Mouse (Mus musculus) midbrain, embryonic 16.5 days (tissue): ENCODE measurements around the gene Dctpp1. TPM values are rescaled to one million over a fixed set of nuclear protein-coding genes. Genes with fewer than 3 reads are reported as not detected.
A peak's percentile ranks its signal among the peaks of the same experiment; 100 is the strongest.

Experiments
- ATAC-seq: fragments of 200-750 bp; cut with Nextera tagmentation; 2 replicates; pipeline ENCODE4 v1.8.0; 2017; ENCODE audit warnings: moderate TSS enrichment
- H3K27ac ChIP-seq: fragments of 300-500 bp; sonication (generic); 2 replicates; pipeline ENCODE4 v1.5.1; 2014; ENCODE audit warnings: mild to moderate bottlenecking, low read length, mixed read lengths
- H3K27me3 ChIP-seq: fragments of 300-500 bp; sonication (generic); 2 replicates; pipeline ENCODE4 v1.6.1; 2014; ENCODE audit warnings: low read depth, low read length, mixed read lengths; ENCODE audit not compliant: control insufficient read depth, insufficient read depth
- H3K36me3 ChIP-seq: fragments of 300-500 bp; sonication (generic); 2 replicates; pipeline ENCODE4 v1.6.1; 2014; ENCODE audit warnings: mild to moderate bottlenecking, low read length, moderate library complexity, mixed read lengths; ENCODE audit not compliant: control insufficient read depth, insufficient read depth
- H3K4me1 ChIP-seq: fragments of 300-500 bp; sonication (generic); 2 replicates; pipeline ENCODE4 v1.6.1; 2014; ENCODE audit warnings: mild to moderate bottlenecking, low read length, mixed read lengths; ENCODE audit not compliant: control insufficient read depth, insufficient read depth
- H3K4me2 ChIP-seq: fragments of 300-500 bp; sonication (generic); 2 replicates; pipeline ENCODE4 v1.6.1; 2014; ENCODE audit warnings: mild to moderate bottlenecking, low read length, mixed read lengths
- H3K4me3 ChIP-seq: fragments of 300-500 bp; sonication (generic); 2 replicates; pipeline ENCODE4 v1.5.1; 2014; ENCODE audit warnings: low read depth, mild to moderate bottlenecking, low read length, moderate library complexity, mixed read lengths
- H3K9ac ChIP-seq: fragments of 300-500 bp; sonication (generic); 2 replicates; pipeline ENCODE4 v1.6.1; 2014; ENCODE audit warnings: low read depth, low read length, mixed read lengths
- H3K9me3 ChIP-seq: fragments of 300-500 bp; sonication (generic); replicated peaks from 2 replicates; pipeline ENCODE4 v1.6.1; 2014; ENCODE audit warnings: mild to moderate bottlenecking, low read length, mixed read lengths; ENCODE audit not compliant: control insufficient read depth, poor library complexity, severe bottlenecking
- WGBS: fragments of 180-500 bp; shearing (Covaris S2); extraction: QIAGEN DNeasy Blood & Tissue Kit; methylation state at CpG from one replicate; pipeline ENCODE4 v1.1.7; 2014; 5-methylcytosine and 5-hydroxymethylcytosine counted together
- polyA plus RNA-seq: library from polyadenylated mRNA; unstranded; fragments of >200 nt; fragmentation: Nextera tagmentation; extraction: Ambion mirVana; gene quantifications from 2 replicates; pipeline ENCODE4 v1.2.1, GENCODE M21; 2015

Dctpp1 gene
- polyA plus RNA-seq, 1 experiment from 2014 or later = 120 TPM

- 0 out of 2 replicates have a peak, but pooled peaks cover 2% of the 10 kb centered on the region for H3K36me3 ChIP-seq
- peak within 1 kb of the TSS; percentile 95 for H3K9ac ChIP-seq
- H3K4me1 ChIP-seq = peaks cover 22% of the 10 kb centered on the region
- no peaks in the 10 kb centered on the region for H3K27me3 ChIP-seq
- 2% methylated on average over 51 of the region's 56 CpGs for WGBS
- H3K9me3 ChIP-seq = no peaks in the 10 kb centered on the region
- H3K4me3 ChIP-seq = peak within 1 kb of the TSS; percentile 74
- peak; percentile 95 for ATAC-seq
- peak within 1 kb of the TSS; percentile 82 for H3K27ac ChIP-seq
- peak within 1 kb of the TSS; percentile 88 for H3K4me2 ChIP-seq
Observed at GRCm38 (mm10) chr7:127243870-127244657, 16.4 kb downstream of the Dctpp1 start, which contains the start of gene Zfp771. Gene Zfp771 (plus strand): TSS chr7:127244274.

DNA sequence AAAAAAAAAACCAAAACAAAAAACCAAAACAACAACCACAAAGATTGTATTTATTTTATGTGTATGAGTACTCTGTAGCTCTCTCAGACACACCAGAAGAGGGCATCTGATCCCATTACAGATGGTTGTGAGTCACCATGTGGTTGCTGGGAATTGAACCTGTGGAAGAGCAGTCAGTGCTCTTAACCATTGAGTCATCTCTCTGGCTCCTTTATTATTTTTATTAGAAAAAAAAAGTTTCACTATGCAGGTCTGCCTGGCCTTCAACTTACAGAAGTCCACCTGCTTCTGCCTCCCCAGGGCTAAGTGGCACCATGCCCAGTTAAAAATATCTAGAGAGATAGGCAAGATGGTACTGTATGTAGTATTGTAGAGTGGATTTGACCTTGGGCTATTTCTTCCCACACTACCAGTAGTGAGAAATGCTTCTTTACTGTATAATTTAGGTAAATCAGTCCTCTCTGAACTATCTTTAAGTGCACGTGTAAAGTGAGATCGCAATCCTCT is 17.1 kb downstream of the Dctpp1 start:
- H3K36me3 ChIP-seq = 0 out of 2 replicates have a peak, but pooled peaks cover 2% of the 10 kb centered on the region
- WGBS = 40% methylated on average over 2 of the region's 2 CpGs

GRCm38 (mm10) chr7:127234777-127235176 is 25.7 kb downstream of the Dctpp1 start:
- Histone ChIP-seq H3K9ac (no peak overlapping the region), H3K27me3 (no peaks in the 10 kb centered on the region), H3K9me3 (no peaks in the 10 kb centered on the region), H3K4me2 (no peak overlapping the region), H3K4me3 (no peak overlapping the region), H3K4me1 (peaks cover 34% of the 10 kb centered on the region), H3K27ac (no peak overlapping the region), H3K36me3 (peaks cover 32% of the 10 kb centered on the region)
- WGBS = 96% methylated on average over 2 of the region's 2 CpGs
- ATAC-seq = no peak

More for the DNA sequence above, 17.1 kb downstream of the Dctpp1 start:
- peaks cover 22% of the 10 kb centered on the region for H3K4me1 ChIP-seq
- peak overlapping the region; percentile 88 for H3K4me2 ChIP-seq
- H3K9me3 ChIP-seq = no peaks in the 10 kb centered on the region
- peak overlapping the region; percentile 95 for H3K9ac ChIP-seq
- no peak for ATAC-seq
- H3K27me3 ChIP-seq = no peaks in the 10 kb centered on the region
- peak overlapping the region; percentile 74 for H3K4me3 ChIP-seq
- H3K27ac ChIP-seq = peak overlapping the region; percentile 82

DNA sequence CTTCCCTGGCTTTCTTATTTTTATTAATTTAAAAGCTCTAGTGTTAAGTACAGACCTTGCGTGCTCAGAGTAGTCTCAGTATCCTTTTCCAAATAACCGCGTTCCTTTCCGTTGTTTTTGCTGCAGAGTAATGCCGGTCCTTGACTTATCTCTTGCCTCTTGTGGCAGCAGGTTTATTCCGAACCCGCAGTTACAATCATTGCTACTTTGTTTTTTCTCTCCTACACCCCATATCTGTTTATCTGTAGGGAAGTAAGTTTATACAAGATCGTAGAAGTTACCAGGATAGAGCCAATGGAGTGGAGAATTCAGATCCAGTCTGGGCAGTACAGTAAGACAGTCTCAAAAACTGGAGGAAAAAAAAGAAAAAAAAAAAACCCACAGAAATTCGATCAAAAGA is 26.7 kb downstream of the Dctpp1 start:
- Histone ChIP-seq H3K27me3 (no peaks in the 10 kb centered on the region), H3K36me3 (peaks cover 30% of the 10 kb centered on the region), H3K4me2 (peak overlapping the region; percentile 90), H3K9ac (peak overlapping the region; percentile 99), H3K27ac (peak overlapping the region; percentile 99), H3K9me3 (no peaks in the 10 kb centered on the region), H3K4me1 (peaks cover 38% of the 10 kb centered on the region), H3K4me3 (peak overlapping the region; percentile 96)
- ATAC-seq = no peak
- WGBS = 5% methylated on average over 9 of the region's 9 CpGs

DNA sequence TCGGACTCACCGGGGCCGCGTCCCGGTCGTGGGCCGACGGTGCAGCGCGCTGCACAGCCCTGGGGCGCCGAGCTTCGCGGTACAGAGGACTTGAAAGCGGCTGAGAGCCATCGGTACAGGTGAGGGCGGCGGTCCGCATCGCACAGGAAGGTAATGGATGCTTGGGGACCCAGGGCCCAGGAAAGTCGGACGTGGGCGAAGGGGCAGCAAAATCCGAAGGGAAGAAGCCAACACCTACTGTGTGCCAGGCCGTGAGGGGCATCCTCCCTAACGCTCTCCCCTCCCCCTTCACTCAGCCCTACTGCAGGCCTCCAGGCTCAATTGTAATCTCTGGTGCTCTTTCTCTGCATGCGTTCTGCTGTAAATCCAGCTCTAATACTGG is 27.1 kb downstream of the Dctpp1 start:
- ATAC-seq = peak; percentile 50
- H3K4me2 ChIP-seq = peak overlapping the region; percentile 90
- H3K4me1 ChIP-seq = peaks cover 38% of the 10 kb centered on the region
- peak overlapping the region; percentile 96 for H3K4me3 ChIP-seq
- no peaks in the 10 kb centered on the region for H3K9me3 ChIP-seq
- H3K36me3 ChIP-seq = peaks cover 30% of the 10 kb centered on the region
- H3K27me3 ChIP-seq = no peaks in the 10 kb centered on the region
- peak overlapping the region; percentile 99 for H3K9ac ChIP-seq
- peak overlapping the region; percentile 99 for H3K27ac ChIP-seq
- WGBS = 0% methylated on average over 27 of the region's 27 CpGs

DNA sequence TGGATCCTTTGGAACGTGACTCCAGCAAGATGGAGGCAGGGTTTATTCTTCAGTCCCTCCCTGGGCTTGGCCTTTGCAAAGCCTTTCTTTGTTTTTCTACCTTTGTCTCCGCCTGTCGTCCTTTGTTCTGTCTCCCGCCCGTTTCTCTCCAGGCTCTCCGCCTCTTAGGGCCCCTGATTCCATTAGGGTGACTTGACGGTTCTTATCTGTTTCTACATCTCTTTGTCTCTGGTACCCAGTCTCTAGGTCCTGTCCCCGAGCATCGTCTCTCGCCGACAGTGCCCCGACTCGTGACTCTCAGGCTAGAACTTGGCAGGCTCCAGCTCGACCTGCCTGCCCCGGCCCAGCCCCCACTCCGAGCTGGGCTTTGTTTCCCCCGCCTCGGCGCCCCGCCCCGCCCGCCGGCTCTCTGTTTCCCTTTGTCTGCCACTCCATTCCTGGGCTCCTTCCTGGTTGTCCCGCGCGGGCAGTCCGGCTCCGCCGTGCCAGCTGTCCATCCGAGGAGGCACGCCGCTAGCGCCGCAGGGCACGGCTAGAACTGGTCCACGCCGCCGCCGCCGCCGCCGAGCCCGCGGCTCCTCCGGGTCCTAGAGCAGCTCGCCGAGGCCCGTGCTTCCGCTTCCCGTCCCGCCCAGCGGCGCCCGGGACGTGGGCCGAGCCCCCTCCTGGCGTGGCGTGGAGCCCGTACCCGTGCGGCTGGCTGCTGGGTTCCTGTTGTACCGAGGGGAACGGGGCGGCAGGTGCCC is 27.7 kb downstream of the Dctpp1 start, which contains the start of the genes Zfp553 and Sept1:
TSS of gene Zfp553 (plus strand) at position 440 of the 746 bp plus-strand sequence.
TSS of gene Sept1 (minus strand) at position 509 of the 746 bp plus-strand sequence.
- Histone ChIP-seq H3K4me2 (peak within 1 kb of the TSS; percentile 90), H3K36me3 (peaks cover 26% of the 10 kb centered on the region), H3K4me3 (peak within 1 kb of the TSS; percentile 96), H3K27ac (peak within 1 kb of the TSS; percentile 99), H3K9me3 (no peaks in the 10 kb centered on the region), H3K9ac (peak within 1 kb of the TSS; percentile 99), H3K4me1 (peaks cover 38% of the 10 kb centered on the region), H3K27me3 (no peaks in the 10 kb centered on the region)
- WGBS = under 1% methylated on average over 63 of the region's 64 CpGs
- ATAC-seq = peak; percentile 93

GRCm38 (mm10) chr7:127231826-127232621 is 28.5 kb downstream of the Dctpp1 start:
- Histone ChIP-seq H3K4me2 (peak overlapping the region; percentile 90), H3K9ac (peak overlapping the region; percentile 99), H3K4me3 (peak overlapping the region; percentile 96), H3K27ac (peak overlapping the region; percentile 99), H3K36me3 (peaks cover 19% of the 10 kb centered on the region), H3K4me1 (peaks cover 38% of the 10 kb centered on the region), H3K27me3 (no peaks in the 10 kb centered on the region), H3K9me3 (no peaks in the 10 kb centered on the region)
- ATAC-seq = no peak
- 4% methylated on average over 20 of the region's 20 CpGs for WGBS

DNA sequence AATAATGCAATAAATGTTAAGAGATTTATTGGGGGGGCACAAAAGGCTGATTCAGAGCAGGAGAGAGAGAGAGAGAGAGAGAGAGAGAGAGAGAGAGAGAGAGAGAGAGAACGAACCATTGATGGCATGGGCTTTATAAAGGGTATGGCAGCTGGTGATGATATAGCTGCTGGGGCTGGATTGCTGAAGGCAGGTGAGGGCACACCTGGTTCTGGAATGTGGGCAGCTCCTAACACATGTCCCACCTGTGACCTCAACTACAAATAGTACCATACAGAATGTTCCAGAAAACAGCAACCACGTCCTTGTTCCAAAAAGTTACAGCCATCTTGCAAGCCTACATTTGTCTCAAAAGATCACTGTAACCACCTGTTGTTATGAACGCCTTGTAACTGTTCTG is 29.1 kb downstream of the Dctpp1 start:
- H3K27me3 ChIP-seq = no peaks in the 10 kb centered on the region
- ATAC-seq = no peak
- peak overlapping the region; percentile 99 for H3K27ac ChIP-seq

More for the DNA sequence above, 29.1 kb downstream of the Dctpp1 start:
- Histone ChIP-seq H3K4me1 (peaks cover 38% of the 10 kb centered on the region), H3K9me3 (no peaks in the 10 kb centered on the region), H3K36me3 (peaks cover 13% of the 10 kb centered on the region), H3K4me2 (peak overlapping the region; percentile 90), H3K4me3 (peak overlapping the region; percentile 96), H3K9ac (peak overlapping the region; percentile 99)
- WGBS = 64% methylated on average over 3 of the region's 3 CpGs
